Mouse (Mus musculus) thymus, postnatal 4 days (tissue): ENCODE measurements around the gene Pnpla3.

Experiments used
- DNase-seq: peaks from one replicate; pipeline ENCODE4 v3.0.0; 2021

The Pnpla3 gene

GRCm38 (mm10) chr15:84218783-84219271 lies 51.2 kb downstream of the Pnpla3 start:
- DNase-seq, result peak; percentile 22

- no peak for DNase-seq
Measured at GRCm38 (mm10) chr15:84221539-84221938, 53.9 kb downstream of the Pnpla3 start.

- no peak for DNase-seq
Measured at GRCm38 (mm10) chr15:84223423-84223822, 55.8 kb downstream of the Pnpla3 start.

GRCm38 (mm10) chr15:84224779-84225178 lies 57.1 kb downstream of the Pnpla3 start:
- DNase-seq, result no peak

- DNase-seq, result no peak
Measured at GRCm38 (mm10) chr15:84226918-84227317, 59.3 kb downstream of the Pnpla3 start.

GRCm38 (mm10) chr15:84230661-84231060 lies 63.0 kb downstream of the Pnpla3 start:
- DNase-seq, result no peak

- DNase-seq, result no peak
Measured at GRCm38 (mm10) chr15:84231113-84231712, 63.6 kb downstream of the Pnpla3 start.

- DNase-seq, result no peak
Measured at GRCm38 (mm10) chr15:84231721-84232561, 64.3 kb downstream of the Pnpla3 start, which contains the start of gene Parvb. Gene Parvb (plus strand): TSS chr15:84232043.

GRCm38 (mm10) chr15:84232609-84233008 lies 65.0 kb downstream of the Pnpla3 start:
- DNase-seq, result no peak

- DNase-seq, result no peak
Measured at GRCm38 (mm10) chr15:84234794-84235581, 67.4 kb downstream of the Pnpla3 start.

GRCm38 (mm10) chr15:84235646-84236045 lies 68.0 kb downstream of the Pnpla3 start:
- DNase-seq, result no peak
